Mouse (Mus musculus): ENCODE data around the gene Lime1. TPM values are rescaled to one million over a fixed set of nuclear protein-coding genes. Genes with fewer than 3 reads are reported as not detected.

The Lime1 gene
- polyA plus RNA-seq, 1 experiment, result 47.7 TPM

DNA sequence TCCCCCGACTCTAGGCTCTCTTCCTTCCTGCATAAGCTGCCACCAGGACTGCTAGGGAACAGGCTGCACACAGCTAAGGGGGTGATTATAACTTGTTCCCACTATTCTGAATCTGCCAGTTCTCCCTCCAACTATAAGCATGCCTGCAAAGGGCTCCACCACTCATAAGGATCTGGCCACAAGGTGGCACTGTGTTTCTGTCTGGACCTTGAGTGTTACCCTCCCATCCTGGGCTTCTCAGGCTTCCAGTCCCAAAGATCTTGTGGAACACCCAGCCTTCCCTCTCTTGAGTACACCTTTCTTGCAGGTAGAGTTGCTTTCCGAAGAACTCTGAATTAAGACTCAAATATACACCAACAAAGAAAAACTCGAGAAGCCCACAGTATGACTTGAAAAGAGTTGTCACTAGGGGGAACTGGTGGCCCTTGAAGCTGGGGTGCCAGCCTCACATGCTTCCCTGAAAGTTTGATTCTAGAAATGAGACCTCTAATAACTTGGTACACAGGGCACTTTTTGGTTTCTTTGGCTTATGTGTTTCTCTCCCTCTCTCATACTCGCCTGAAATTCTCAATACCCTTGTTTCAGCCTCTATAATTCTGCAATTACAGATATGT is 12.8 kb downstream of the Lime1 start:
- WGBS, result 34% methylated on average over 4 of the region's 4 CpGs
- TF ChIP-seq POLR2A (IDR thresholded peaks at IDR 0.05; ENCODE audit: borderline replicate concordance, control insufficient read depth, low read depth, low read length), result no peak
- peak; percentile 93 for TF ChIP-seq CTCF (IDR thresholded peaks at IDR 0.05; ENCODE audit: control insufficient read depth, insufficient read depth, low read length)
- Histone ChIP-seq H3K27ac (ENCODE audit: control insufficient read depth, insufficient read depth, low read depth, low read length, poor library complexity) (no peak overlapping the region), H3K4me3 (replicated peaks; ENCODE audit: control insufficient read depth, low read depth, low read length) (no peak overlapping the region), H3K4me1 (ENCODE audit: control insufficient read depth, insufficient read depth, low read length) (no peaks in the 10 kb centered on the region)

DNA sequence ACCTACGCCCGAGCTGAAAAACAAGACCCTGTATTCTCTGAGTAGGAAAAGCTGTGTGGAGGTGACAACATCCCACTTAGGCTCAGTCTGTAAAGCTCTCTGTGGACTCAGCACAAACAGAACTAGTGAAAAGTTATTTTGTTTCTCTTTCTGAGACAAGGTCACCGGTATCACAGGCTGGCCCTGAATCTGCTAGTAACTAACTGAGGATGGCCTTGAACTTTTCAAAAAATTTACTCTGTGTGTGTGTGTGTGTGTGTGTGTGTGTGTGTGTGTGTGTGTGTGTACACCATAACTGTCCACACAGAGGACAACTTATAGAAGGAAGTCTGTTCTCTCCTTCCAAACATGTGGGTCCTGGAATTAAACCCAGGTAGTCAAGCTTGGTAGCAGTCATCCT is 14.2 kb downstream of the Lime1 start:
- TF ChIP-seq POLR2A (IDR thresholded peaks at IDR 0.05; ENCODE audit: borderline replicate concordance, control insufficient read depth, low read depth, low read length) (no peak), CTCF (IDR thresholded peaks at IDR 0.05; ENCODE audit: control insufficient read depth, insufficient read depth, low read length) (no peak)

DNA sequence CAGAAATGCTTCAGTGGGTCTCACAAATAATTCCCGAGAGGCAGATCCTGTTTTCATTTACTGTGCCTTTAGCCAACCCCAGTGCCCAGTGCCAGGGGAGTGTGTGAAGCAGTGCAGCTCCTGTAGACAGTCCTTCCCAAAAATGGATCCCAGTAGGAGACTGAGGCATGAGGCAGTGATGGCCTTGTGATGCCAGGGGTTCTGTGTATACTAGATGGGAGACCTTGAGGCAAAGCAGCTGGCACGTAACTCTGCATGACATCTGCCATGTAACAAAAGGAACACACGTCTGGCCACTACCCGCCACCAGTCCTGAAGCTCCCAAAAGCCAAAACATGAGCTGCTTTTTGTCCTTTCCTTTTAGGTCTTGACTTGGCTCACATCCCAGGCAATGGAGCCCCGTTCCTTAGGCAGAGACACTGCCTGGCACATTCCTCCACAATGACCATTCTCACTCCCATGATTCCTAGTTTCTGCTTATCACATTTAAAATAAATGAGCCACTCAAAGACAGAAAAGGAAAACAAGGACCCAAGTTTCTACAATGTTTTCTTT is 17.4 kb downstream of the Lime1 start:
- no peak for TF ChIP-seq CTCF (IDR thresholded peaks at IDR 0.05; ENCODE audit: control insufficient read depth, insufficient read depth, low read length)
- no peak for TF ChIP-seq POLR2A (IDR thresholded peaks at IDR 0.05; ENCODE audit: borderline replicate concordance, control insufficient read depth, low read depth, low read length)
- no peak overlapping the region for H3K4me3 ChIP-seq (replicated peaks; ENCODE audit: control insufficient read depth, low read depth, low read length)
- H3K4me1 ChIP-seq (ENCODE audit: control insufficient read depth, insufficient read depth, low read length), result no peaks in the 10 kb centered on the region
- 79% methylated on average over 5 of the region's 5 CpGs for WGBS
- H3K27ac ChIP-seq (ENCODE audit: control insufficient read depth, insufficient read depth, low read depth, low read length, poor library complexity), result no peak overlapping the region

More for the DNA sequence above, 14.2 kb downstream of the Lime1 start:
- Histone ChIP-seq H3K4me3 (replicated peaks; ENCODE audit: control insufficient read depth, low read depth, low read length) (no peak overlapping the region), H3K4me1 (ENCODE audit: control insufficient read depth, insufficient read depth, low read length) (no peaks in the 10 kb centered on the region), H3K27ac (ENCODE audit: control insufficient read depth, insufficient read depth, low read depth, low read length, poor library complexity) (no peak overlapping the region)
- 93% methylated on average over 3 of the region's 3 CpGs for WGBS

DNA sequence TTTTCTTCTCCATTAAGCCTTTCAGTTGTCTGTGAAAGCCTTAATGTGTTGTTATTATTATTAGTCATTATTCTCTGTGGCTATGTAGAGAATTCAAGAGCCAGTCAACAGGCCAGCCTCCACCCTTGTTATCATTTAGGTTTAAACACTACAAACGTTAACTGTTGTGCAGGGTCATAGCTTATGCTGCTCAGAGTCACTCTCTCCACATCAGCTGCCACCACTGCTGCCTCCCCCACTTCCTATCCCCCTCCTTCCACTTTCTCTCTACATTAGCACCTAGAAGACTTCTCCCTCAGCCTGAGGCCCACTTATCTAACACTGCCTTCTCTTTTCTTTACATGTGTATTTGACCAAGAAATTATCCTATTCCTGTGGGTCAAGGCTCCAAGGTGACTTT is 21.6 kb downstream of the Lime1 start:
- Histone ChIP-seq H3K4me3 (replicated peaks; ENCODE audit: control insufficient read depth, low read depth, low read length) (no peak overlapping the region), H3K4me1 (ENCODE audit: control insufficient read depth, insufficient read depth, low read length) (no peaks in the 10 kb centered on the region), H3K27ac (ENCODE audit: control insufficient read depth, insufficient read depth, low read depth, low read length, poor library complexity) (no peak overlapping the region)
- TF ChIP-seq CTCF (IDR thresholded peaks at IDR 0.05; ENCODE audit: control insufficient read depth, insufficient read depth, low read length), result no peak
- no peak for TF ChIP-seq POLR2A (IDR thresholded peaks at IDR 0.05; ENCODE audit: borderline replicate concordance, control insufficient read depth, low read depth, low read length)
- WGBS, result 3% methylated on average over 1 of the region's 1 CpGs

DNA sequence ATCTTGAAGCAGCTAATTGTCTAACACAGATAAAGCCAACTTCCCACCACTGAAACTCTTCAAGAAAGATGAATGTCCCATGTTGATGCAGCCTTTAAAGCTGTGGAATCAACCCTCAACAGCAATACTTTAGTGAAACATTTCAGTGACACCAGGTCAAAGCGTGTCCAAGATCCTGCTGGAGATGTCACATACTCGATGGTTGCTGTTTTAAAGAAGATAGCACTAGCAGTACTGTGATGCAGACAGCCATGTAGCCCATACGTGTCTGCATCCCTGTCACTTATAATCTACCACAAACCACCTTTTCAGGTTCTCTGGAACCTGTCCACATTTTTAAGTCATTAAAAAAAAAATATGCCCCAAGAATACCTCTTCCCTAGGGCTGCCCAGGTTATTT is 23.8 kb downstream of the Lime1 start:
- TF ChIP-seq POLR2A (IDR thresholded peaks at IDR 0.05; ENCODE audit: borderline replicate concordance, control insufficient read depth, low read depth, low read length) (no peak), CTCF (IDR thresholded peaks at IDR 0.05; ENCODE audit: control insufficient read depth, insufficient read depth, low read length) (no peak)
- no peak overlapping the region for H3K27ac ChIP-seq (ENCODE audit: control insufficient read depth, insufficient read depth, low read depth, low read length, poor library complexity)
- H3K4me3 ChIP-seq (replicated peaks; ENCODE audit: control insufficient read depth, low read depth, low read length), result no peak overlapping the region
- 70% methylated on average over 3 of the region's 3 CpGs for WGBS
- H3K4me1 ChIP-seq (ENCODE audit: control insufficient read depth, insufficient read depth, low read length), result no peaks in the 10 kb centered on the region

DNA sequence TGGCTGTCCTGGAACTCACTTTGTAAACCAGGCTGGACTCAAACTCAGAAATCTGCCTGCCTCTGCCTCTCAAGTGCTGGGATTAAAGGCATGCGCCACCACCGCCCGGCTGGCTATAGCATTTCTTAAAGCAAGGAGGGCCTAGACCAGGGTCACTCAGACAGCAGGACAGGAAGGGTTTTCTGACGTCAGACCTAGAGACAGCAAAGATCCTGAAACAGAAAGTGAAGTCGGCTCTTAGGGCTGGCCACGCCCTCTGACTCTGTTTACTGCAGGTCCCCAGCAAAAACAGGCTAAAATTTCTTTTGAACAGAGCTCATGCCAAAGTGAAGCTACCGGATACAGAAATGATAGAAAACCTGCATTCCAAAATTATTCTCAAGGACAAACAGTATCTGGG is 29.8 kb downstream of the Lime1 start:
- Histone ChIP-seq H3K4me3 (replicated peaks; ENCODE audit: control insufficient read depth, low read depth, low read length) (no peak overlapping the region), H3K4me1 (ENCODE audit: control insufficient read depth, insufficient read depth, low read length) (no peaks in the 10 kb centered on the region), H3K27ac (ENCODE audit: control insufficient read depth, insufficient read depth, low read depth, low read length, poor library complexity) (no peak overlapping the region)
- WGBS, result 73% methylated on average over 7 of the region's 7 CpGs
- no peak for TF ChIP-seq CTCF (IDR thresholded peaks at IDR 0.05; ENCODE audit: control insufficient read depth, insufficient read depth, low read length)
- no peak for TF ChIP-seq POLR2A (IDR thresholded peaks at IDR 0.05; ENCODE audit: borderline replicate concordance, control insufficient read depth, low read depth, low read length)

DNA sequence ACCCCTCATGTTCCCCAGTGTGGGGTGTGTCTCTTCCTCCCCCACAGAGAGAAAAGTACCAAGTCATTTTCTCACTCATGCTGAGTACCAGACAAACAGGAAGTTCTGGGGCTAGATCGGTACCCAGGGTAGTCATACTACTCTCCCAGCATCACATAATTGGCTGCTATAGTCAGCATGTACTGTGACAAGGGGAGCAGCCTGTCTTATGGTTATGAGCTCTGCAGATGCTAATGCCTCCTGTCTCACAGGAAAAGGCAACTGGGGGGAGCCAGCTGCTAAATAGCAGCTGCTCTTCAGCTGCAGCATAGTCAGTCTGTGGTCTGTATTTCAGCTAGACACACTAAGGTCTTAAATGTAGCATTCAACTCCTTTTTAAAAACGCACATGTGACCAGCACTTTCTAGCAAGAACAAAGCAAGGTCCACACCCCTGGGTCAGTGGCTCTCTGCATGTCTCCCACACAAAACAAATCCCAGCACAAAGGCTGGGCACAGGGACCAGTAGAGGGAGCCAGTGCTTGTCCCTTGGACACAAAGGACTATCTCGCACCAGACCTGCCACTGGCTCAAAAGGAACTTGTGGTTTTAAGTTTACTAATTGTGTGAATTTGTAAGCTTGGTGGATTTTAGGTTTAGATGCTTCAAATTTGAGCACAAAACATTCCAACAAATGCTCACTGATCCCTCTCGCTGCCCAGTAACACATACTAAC is 31.0 kb downstream of the Lime1 start:
- Histone ChIP-seq H3K4me1 (ENCODE audit: control insufficient read depth, insufficient read depth, low read length) (no peaks in the 10 kb centered on the region), H3K27ac (ENCODE audit: control insufficient read depth, insufficient read depth, low read depth, low read length, poor library complexity) (no peak overlapping the region), H3K4me3 (replicated peaks; ENCODE audit: control insufficient read depth, low read depth, low read length) (no peak overlapping the region)
- TF ChIP-seq CTCF (IDR thresholded peaks at IDR 0.05; ENCODE audit: control insufficient read depth, insufficient read depth, low read length) (peak; percentile 81), POLR2A (IDR thresholded peaks at IDR 0.05; ENCODE audit: borderline replicate concordance, control insufficient read depth, low read depth, low read length) (no peak)
- 11% methylated on average over 4 of the region's 4 CpGs for WGBS

DNA sequence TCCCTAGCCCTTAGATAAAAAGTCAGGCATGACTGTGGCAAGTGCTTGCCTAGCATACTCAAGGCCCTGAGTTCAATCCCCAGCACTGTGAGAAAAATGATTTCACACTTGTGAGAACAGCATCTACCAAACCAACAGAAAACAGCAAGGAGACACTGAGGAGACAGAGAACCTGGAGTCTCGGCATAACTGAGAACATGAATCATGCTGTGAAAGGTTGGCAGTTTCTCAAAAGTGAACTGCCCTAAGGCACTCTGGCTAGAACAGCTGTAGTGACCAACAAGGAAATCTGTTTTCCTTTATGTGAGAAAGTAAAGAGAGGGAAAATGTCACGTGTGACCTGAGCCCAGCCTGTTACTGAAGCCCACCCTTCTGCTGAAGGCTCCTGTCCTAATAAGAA is 33.3 kb downstream of the Lime1 start:
- TF ChIP-seq POLR2A (IDR thresholded peaks at IDR 0.05; ENCODE audit: borderline replicate concordance, control insufficient read depth, low read depth, low read length) (no peak), CTCF (IDR thresholded peaks at IDR 0.05; ENCODE audit: control insufficient read depth, insufficient read depth, low read length) (no peak)
- WGBS, result 63% methylated on average over 2 of the region's 2 CpGs
- Histone ChIP-seq H3K4me1 (ENCODE audit: control insufficient read depth, insufficient read depth, low read length) (no peaks in the 10 kb centered on the region), H3K4me3 (replicated peaks; ENCODE audit: control insufficient read depth, low read depth, low read length) (no peak overlapping the region), H3K27ac (ENCODE audit: control insufficient read depth, insufficient read depth, low read depth, low read length, poor library complexity) (no peak overlapping the region)
